Mouse (Mus musculus): ENCODE data around the gene Gm49320.
"Not testable (repeated sequence)": the region's sequence is repeated elsewhere in the genome, so short reads cannot be mapped to it uniquely, and the experiment has no call there.

Gm49320 gene

GRCm38 (mm10) chr8:4226739-4227347, 11.8 kb upstream of the Gm49320 start, which contains the start of gene Lrrc8e:
TSS of gene Lrrc8e (plus strand) at chr8:4226827.
- DNase-seq = no peak

- no peak for DNase-seq
Measured at GRCm38 (mm10) chr8:4227919-4228318, 10.7 kb upstream of the Gm49320 start.

DNA sequence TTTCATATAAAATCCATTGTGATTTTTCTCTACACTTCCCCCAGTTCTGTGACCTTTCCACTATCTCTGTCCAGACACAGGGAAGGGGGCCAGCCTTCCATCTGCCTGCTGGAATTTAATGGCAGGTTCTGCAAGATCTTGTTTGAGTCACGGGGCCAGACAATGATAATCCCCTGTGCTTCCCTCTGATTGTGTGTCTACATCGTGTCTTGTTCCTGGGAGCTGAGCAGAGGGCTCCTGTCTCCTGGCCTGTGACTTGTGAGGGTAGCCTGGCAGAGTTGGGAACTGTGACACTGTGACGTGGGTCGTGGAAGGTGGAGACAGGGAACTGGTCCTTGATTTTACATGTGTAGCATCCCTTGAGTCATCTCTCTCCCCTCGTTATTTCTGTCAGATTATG, 8.9 kb upstream of the Gm49320 start:
- DNase-seq = no peak

- DNase-seq = no peak
Measured at GRCm38 (mm10) chr8:4230612-4231351, 7.9 kb upstream of the Gm49320 start.

DNA sequence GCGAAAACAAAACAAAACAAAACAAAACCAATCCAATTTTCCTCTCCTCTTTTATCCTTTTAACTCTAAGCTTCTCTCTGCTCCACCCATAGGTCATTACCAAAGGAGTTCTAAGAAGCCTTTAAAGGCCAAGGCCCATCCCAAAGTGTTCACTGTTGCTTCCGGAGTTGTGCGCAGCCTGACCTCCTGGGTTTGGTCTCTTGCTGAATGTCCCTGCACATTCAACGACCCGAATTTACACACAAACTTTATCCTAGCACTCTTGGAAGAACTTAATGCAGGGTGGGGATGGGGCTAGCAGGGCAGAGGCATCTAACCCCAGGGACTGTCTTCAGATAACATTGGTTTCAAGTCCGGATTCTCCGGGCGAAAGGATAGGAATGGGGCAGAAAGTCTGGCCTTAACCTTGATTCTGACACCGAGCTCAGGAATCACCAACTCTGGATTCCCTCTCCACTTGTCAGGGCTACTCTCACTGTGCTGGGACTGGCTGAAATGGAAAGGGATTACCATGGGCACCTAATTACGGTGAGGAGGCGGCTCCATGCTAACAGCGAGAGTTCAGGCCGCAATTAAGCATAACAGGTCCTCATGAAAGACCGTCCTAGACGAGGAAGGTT, 741 bp upstream of the Gm49320 start:
- DNase-seq = no peak

GRCm38 (mm10) chr8:4239193-4239890, 677 bp downstream of the Gm49320 start:
- DNase-seq = peak; percentile 63

DNA sequence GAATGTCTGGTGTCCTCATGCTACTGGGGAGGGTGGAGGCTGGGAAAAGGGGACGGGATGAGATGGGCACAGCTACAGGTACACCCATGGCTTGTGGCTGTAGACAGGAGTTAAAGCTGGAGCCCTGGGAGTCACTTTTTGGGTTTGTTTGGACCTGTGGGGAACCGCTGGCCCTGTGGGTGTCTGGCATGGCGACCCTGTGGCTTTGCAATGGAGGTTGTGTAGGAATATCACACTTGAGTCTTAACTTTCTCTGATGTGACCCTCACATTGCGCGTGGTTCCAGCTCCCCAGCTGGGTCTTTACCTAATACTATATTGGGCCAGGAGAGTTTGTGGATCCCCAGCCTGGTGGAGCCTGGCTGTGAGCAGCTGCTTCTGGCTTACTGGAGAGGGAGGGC, 6.4 kb downstream of the Gm49320 start:
- no peak for DNase-seq

DNA sequence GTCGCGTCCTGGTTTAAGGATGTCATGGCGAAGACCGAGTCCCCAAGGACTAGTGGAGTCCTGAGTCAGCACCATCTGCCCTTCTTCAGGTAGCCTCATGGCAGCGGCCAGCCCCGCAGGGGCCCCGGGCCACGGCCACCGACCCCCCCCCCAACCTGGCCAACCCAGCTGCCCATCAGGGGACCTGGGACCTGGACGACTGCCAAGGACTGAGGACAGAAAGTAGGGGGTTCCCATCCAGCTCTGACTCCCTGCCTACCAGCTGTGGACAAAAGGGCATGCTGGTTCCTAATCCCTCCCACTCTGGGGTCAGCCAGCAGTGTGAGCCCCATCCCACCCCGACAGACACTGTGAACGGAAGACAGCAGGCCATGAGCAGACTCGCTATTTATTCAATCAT, 7.1 kb downstream of the Gm49320 start:
- peak; percentile 16 for DNase-seq

GRCm38 (mm10) chr8:4247241-4247640, 8.6 kb downstream of the Gm49320 start:
- no peak for DNase-seq

DNA sequence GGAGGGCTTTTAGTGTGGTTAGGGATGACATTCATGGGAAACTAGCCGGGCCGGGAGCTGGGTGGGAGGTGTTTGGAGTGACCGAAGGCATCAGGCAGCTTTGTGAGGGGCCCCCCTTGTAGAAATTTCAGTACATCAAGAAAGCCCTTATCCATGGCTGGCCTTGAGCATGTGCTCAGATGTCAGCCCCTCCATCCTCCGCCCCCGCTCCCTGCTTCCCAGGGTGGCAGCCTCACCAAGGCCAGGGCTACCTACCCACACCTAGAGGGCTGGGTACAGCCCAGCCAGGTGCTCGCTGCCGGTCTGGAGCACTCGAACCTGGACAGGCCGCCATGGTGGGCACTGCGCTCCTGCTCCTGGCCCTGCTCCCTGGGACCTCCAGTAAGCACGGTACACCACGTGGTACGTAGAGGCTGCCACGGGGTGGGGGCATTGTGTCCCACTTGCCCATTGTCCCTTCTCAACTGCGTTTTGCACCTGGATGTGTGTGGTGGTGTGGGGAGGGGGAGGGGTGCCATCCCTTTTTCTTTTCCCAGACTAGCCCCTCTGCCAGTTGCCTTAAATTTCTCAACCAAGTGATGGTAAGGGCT, 9.4 kb downstream of the Gm49320 start, which contains the start of gene Tgfbr3l:
Tgfbr3l (plus strand) TSS at position 264 of the 590 bp plus-strand sequence.
- DNase-seq = no peak

DNA sequence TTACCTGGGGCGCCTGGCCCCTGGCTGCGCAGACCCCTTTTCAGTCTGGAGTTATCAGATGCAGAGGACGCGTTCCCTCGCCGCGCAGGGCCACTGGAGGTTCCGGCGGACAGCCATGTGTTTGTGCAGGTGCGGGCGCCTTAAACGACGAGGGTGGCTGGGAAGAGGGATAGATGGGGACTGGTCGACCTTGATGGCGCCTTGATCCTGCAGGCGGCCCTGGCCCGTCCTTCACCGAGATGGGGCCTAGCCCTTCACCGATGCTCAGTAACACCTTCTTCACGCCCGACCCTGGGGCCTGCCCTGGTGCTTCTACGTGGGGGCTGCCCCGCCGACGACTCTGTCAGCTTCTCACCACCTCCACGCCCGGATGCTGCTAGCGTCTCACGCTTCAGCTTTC, 10.5 kb downstream of the Gm49320 start:
- DNase-seq = no peak

GRCm38 (mm10) chr8:4250306-4250970, 11.8 kb downstream of the Gm49320 start:
- peak; percentile 82 for DNase-seq

DNA sequence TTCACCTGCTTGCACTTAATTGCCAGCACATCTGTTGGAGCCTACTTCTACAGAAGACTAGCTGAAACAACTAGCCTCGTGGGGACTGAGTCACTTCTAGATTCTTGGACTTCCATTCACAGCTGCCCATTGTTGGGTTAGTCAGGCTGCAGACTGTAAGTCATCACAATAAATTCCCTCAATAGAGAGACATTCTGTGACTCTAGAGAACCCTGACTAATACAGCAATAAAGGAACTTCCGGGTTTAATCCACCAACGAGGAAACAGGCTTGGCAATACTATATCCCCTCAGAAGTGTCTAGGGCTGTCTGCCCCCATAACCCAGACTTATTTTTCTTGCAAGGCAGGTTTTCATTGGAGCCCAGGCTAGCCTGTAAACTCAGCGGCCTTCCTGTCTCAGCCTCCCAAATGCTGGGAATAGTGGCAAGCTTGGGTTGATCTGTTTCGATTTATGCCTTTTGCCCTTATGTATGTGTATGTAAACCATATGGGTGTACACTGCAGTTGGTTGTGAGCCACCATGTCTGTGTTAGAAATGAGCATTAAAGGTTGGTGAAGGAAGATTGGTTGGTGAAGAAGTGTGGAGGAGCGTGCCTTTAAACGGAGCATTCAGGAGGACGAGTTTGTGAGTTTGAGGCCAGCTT, 13.6 kb downstream of the Gm49320 start:
- peak; percentile 52 for DNase-seq

- DNase-seq = peak; percentile 91
Measured at GRCm38 (mm10) chr8:4252934-4253841, 14.5 kb downstream of the Gm49320 start, which contains the start of gene Snapc2. TSS of gene Snapc2 (plus strand) at chr8:4253080.

DNA sequence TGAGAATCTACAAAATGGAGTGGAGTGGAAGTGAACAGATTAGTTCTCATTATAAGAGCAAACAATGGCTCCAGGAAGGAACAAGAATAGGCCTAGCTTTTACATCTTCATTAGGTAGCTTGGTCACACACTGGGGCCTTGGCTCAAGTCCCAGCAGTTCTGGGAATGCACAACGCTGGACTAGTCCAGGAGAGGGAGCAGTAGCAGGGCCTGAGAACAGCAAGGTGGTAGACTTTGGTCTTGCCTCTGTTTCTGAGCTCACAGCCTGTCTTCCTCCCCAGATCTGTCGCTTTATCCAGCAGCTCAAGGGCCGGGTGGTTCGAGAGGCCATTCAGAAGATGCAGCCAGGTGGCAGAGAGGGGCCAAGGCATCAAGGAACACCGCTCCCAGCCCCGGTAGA, 15.3 kb downstream of the Gm49320 start:
- peak; percentile 84 for DNase-seq

GRCm38 (mm10) chr8:4255471-4255870, 16.8 kb downstream of the Gm49320 start:
- DNase-seq = not testable (repeated sequence)

- DNase-seq = peak; percentile 9
Measured at GRCm38 (mm10) chr8:4256911-4257310, 18.2 kb downstream of the Gm49320 start.

DNA sequence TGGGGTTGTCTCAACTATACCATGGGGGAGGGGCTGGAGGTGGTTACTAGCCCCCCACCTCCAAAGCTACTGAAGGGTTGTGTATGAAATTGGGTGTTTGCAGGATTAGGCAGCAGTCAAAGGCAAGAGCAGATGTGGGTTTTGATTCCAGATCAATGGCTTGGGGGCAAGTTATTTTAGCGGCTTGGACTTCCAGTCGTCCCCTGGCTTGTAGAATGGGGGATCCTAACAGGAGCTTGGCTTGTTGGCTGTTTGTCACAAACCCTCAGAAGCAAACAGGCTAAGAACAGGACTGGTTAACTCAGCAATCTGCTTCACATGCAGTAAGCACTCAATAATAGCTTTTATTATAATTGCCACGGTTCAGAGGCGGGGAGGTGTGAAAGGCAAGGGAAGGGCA, 18.7 kb downstream of the Gm49320 start:
- peak; percentile 13 for DNase-seq

DNA sequence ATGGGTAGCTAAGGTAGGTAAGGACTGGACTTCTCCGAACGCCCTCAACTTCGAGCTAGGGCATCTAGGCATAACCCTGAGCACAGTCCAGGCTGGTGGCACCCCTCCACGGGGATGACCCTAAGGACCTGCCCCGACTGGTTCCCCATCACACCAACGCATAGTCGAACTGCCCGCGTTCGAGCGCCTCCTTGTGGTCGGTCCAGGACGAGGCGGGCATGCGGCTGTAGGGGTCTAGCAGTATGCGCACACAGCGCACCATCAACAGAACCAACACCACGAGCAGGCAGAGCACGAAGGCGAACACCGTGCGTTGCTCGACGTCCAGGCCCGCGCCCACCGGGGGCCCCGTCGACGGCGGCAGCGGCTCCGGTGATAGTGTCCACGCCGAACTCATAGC, 19.6 kb downstream of the Gm49320 start:
- DNase-seq = peak; percentile 62

DNA sequence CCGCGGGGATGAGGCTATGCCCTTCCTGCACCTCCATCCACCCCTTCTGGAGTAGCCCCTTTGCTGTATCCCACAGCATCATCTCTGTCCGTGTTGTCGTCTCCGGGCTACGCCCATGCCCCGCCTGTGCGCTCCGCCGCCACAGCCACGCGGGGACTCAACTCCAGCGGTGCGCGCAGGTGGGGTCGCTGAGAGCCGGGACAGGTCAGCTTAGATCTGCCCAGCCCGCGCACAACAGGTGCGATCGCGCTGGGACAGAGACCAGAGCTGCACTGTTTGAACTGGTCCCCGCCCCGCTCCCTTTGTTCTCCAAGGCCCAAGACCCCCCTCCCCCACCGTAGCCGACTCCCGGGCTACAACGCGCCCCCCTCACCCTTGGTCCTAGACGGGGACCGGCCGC, 20.0 kb downstream of the Gm49320 start:
- peak; percentile 38 for DNase-seq

Data from cerebellum, adult 9-10 months (tissue).